Mouse (Mus musculus) spleen, adult 18-20 months (tissue): ENCODE measurements at regions not wholly inside any gene's neighbourhood (a gene's known extent, or its start where the extent isn't known, plus 50 kb on each side); places are given as distances from the start of the nearest gene placed in this dataset.
A peak's percentile ranks its signal among the peaks of the same experiment; 100 is the strongest.

Source experiments
- DNase-seq, 2 experiments: peaks; one replicate each; pipeline ENCODE4 v3.0.0; 2022; ENCODE audit warnings: mixed read lengths in 2 of 2

GRCm38 (mm10) chr1:13424524-13424923, 2010.6 kb downstream of the A830018L16Rik start:
- no peak for DNase-seq

- DNase-seq, result no peak
Observed at GRCm38 (mm10) chr1:13425601-13426327, 2011.9 kb downstream of the A830018L16Rik start.

- peak; percentile 30 to 48 for DNase-seq
Observed at GRCm38 (mm10) chr1:13426328-13427067, 2012.6 kb downstream of the A830018L16Rik start.

GRCm38 (mm10) chr1:13427068-13427434, 2013.1 kb downstream of the A830018L16Rik start:
- no peak for DNase-seq

- no peak for DNase-seq
Observed at GRCm38 (mm10) chr1:13427501-13428207, 2013.7 kb downstream of the A830018L16Rik start.

- no peak for DNase-seq
Observed at GRCm38 (mm10) chr1:13437747-13438394, 2024.0 kb downstream of the A830018L16Rik start.

- no peak for DNase-seq
Observed at GRCm38 (mm10) chr1:13442366-13442765, 2028.5 kb downstream of the A830018L16Rik start.

GRCm38 (mm10) chr1:13454534-13454933, 2040.6 kb downstream of the A830018L16Rik start:
- DNase-seq, result no peak

- DNase-seq, result no peak
Observed at GRCm38 (mm10) chr1:13455572-13455971, 2041.7 kb downstream of the A830018L16Rik start.

GRCm38 (mm10) chr1:13464311-13464710, 2050.4 kb downstream of the A830018L16Rik start:
- no peak for DNase-seq

GRCm38 (mm10) chr1:13467174-13467573, 2053.3 kb downstream of the A830018L16Rik start:
- DNase-seq, result no peak

GRCm38 (mm10) chr1:13467886-13468630, 2054.2 kb downstream of the A830018L16Rik start:
- no peak for DNase-seq

GRCm38 (mm10) chr1:13494727-13495404, 2081.0 kb downstream of the A830018L16Rik start:
- no peak for DNase-seq

- DNase-seq, result no peak
Observed at GRCm38 (mm10) chr1:13496386-13496785, 2082.5 kb downstream of the A830018L16Rik start.

GRCm38 (mm10) chr1:13500456-13500855, 2086.6 kb downstream of the A830018L16Rik start:
- DNase-seq, result peak; percentile 18 to 50

- DNase-seq, result no peak
Observed at GRCm38 (mm10) chr1:13501938-13502337, 2088.0 kb downstream of the A830018L16Rik start.

GRCm38 (mm10) chr1:13513761-13514160, 2099.9 kb downstream of the A830018L16Rik start:
- peak in 1 of 2 experiments; percentile 8 for DNase-seq
